Mouse (Mus musculus) heart, adult 9 months (tissue): ENCODE measurements around the gene Pcnx2.
A peak's percentile ranks its signal among the peaks of the same experiment; 100 is the strongest.

Source experiments
- DNase-seq, 2 experiments: peaks; one replicate each; pipeline ENCODE4 v3.0.0; 2022; ENCODE audit warnings: low spot score in 2 of 2

Gene Pcnx2

GRCm38 (mm10) chr8:125898899-125899298 lies 782 bp upstream of the Pcnx2 start:
- no peak for DNase-seq

GRCm38 (mm10) chr8:125897388-125897787 lies 729 bp downstream of the Pcnx2 start:
- no peak for DNase-seq

- DNase-seq, result no peak
Observed at GRCm38 (mm10) chr8:125889920-125890319, 8.2 kb downstream of the Pcnx2 start.

GRCm38 (mm10) chr8:125887549-125887948 lies 10.6 kb downstream of the Pcnx2 start:
- DNase-seq, result no peak

- DNase-seq, result no peak
Observed at GRCm38 (mm10) chr8:125880447-125880846, 17.7 kb downstream of the Pcnx2 start.

- DNase-seq, result no peak
Observed at GRCm38 (mm10) chr8:125873250-125873534, 24.9 kb downstream of the Pcnx2 start.

- no peak for DNase-seq
Observed at GRCm38 (mm10) chr8:125872501-125873249, 25.4 kb downstream of the Pcnx2 start.

GRCm38 (mm10) chr8:125870821-125871321 lies 27.2 kb downstream of the Pcnx2 start:
- DNase-seq, result peak; percentile 40 to 47

- no peak for DNase-seq
Observed at GRCm38 (mm10) chr8:125870179-125870702, 27.9 kb downstream of the Pcnx2 start.

GRCm38 (mm10) chr8:125869739-125870138 lies 28.4 kb downstream of the Pcnx2 start:
- DNase-seq, result no peak

- DNase-seq, result no peak
Observed at GRCm38 (mm10) chr8:125868552-125868951, 29.6 kb downstream of the Pcnx2 start.

- DNase-seq, result no peak
Observed at GRCm38 (mm10) chr8:125866125-125866524, 32.0 kb downstream of the Pcnx2 start.

GRCm38 (mm10) chr8:125857251-125857650 lies 40.9 kb downstream of the Pcnx2 start:
- DNase-seq, result no peak

GRCm38 (mm10) chr8:125856160-125856559 lies 42.0 kb downstream of the Pcnx2 start:
- no peak for DNase-seq

GRCm38 (mm10) chr8:125854379-125854778 lies 43.7 kb downstream of the Pcnx2 start:
- DNase-seq, result no peak

- no peak for DNase-seq
Observed at GRCm38 (mm10) chr8:125853300-125853699, 44.8 kb downstream of the Pcnx2 start.

- no peak for DNase-seq
Observed at GRCm38 (mm10) chr8:125849181-125849580, 48.9 kb downstream of the Pcnx2 start.

GRCm38 (mm10) chr8:125847842-125848241 lies 50.3 kb downstream of the Pcnx2 start:
- DNase-seq, result no peak

- no peak for DNase-seq
Observed at GRCm38 (mm10) chr8:125845281-125845680, 52.8 kb downstream of the Pcnx2 start.

- no peak for DNase-seq
Observed at GRCm38 (mm10) chr8:125843122-125843836, 54.8 kb downstream of the Pcnx2 start.

GRCm38 (mm10) chr8:125842158-125842557 lies 56.0 kb downstream of the Pcnx2 start:
- DNase-seq, result no peak

- no peak for DNase-seq
Observed at GRCm38 (mm10) chr8:125824688-125825087, 73.4 kb downstream of the Pcnx2 start.

GRCm38 (mm10) chr8:125823719-125824118 lies 74.4 kb downstream of the Pcnx2 start:
- DNase-seq, result no peak
